ENCODE assay signal across 24 mouse cellular contexts in genomic region chr10:23003686-23004085, GRCm38 (mm10).
DNase-seq lines count a peak whose midpoint lies in the region; ATAC-seq and TF ChIP-seq lines count a peak whose summit lies in the region.
"Had no signal": no experiment of that assay in that cellular context is flagged by ENCODE, and none has a peak within 500 bp of the region (broad histone marks: within the 10 kb centered on the region; RNA-seq: fewer than 3 reads in every experiment).

No protein-coding gene starts in this region.

- no peak overlapping the region for H3K27ac ChIP-seq in embryonic facial prominence, embryonic 14.5 days (replicated peaks; ENCODE audit: low read depth, low read length)
- no peak overlapping the region for H3K27ac ChIP-seq in embryonic facial prominence, embryonic 10.5 days (replicated peaks)
- 0 out of 2 replicates have a peak overlapping the region, but pooled peaks have one; percentile 55 for H3K27ac ChIP-seq in lung, postnatal 0 days (ENCODE audit: low read length)
- H3K27ac ChIP-seq: embryonic facial prominence, embryonic 13.5 days; forebrain, embryonic 12.5 days; forebrain, embryonic 15.5 days; heart, adult 2 months; hindbrain, embryonic 10.5 days; hindbrain, embryonic 13.5 days; intestine, embryonic 15.5 days had no signal

- ATAC-seq in embryonic facial prominence, embryonic 14.5 days (ENCODE audit: low read depth): no peak
- peak; percentile 62 for ATAC-seq in lung, postnatal 0 days
- no peak for ATAC-seq in erythroid progenitor cell, adult 5-6 weeks (replicated peaks; ENCODE audit: low FRiP score, poor library complexity, severe bottlenecking)
- ATAC-seq: forebrain, embryonic 15.5 days; hindbrain, embryonic 16.5 days; intestine, embryonic 15.5 days had no signal

- no peaks in the 10 kb centered on the region for H3K9me3 ChIP-seq in embryonic facial prominence, embryonic 14.5 days (ENCODE audit: control insufficient read depth, low read length)
- no peaks in the 10 kb centered on the region for H3K9me3 ChIP-seq in embryonic facial prominence, embryonic 10.5 days
- H3K9me3 ChIP-seq in lung, postnatal 0 days (ENCODE audit: low read length): no peaks in the 10 kb centered on the region
- H3K9me3 ChIP-seq: embryonic facial prominence, embryonic 13.5 days; forebrain, embryonic 12.5 days; forebrain, embryonic 15.5 days; heart, embryonic 13.5 days; hindbrain, embryonic 13.5 days; intestine, embryonic 15.5 days had no signal

- peak; percentile 17 for DNase-seq in embryonic facial prominence, embryonic 14.5 days (ENCODE audit: low spot score)
- DNase-seq in embryonic facial prominence, embryonic 10.5 days (ENCODE audit: low spot score): no peak
- DNase-seq in heart, adult 9 months (ENCODE audit: low spot score in 2 of 2): peak; percentile 19 to 41
- DNase-seq in heart, postnatal 14 days: no peak
- DNase-seq in lung, postnatal 0 days (ENCODE audit: low spot score): peak; percentile 82
- DNase-seq in lung, postnatal 14 days: no peak
- DNase-seq in ovary, adult 18-20 months (ENCODE audit: low spot score): no peak
- DNase-seq: adrenal gland, adult 2 months; adrenal gland, postnatal 14 days; cerebellum, adult 11 months; cerebellum, adult 2 months; cerebellum, adult 9-11 months; cerebellum, postnatal 25 days; gastrocnemius, postnatal 25 days; heart, adult 2 months had no signal

- H3K4me1 ChIP-seq in embryonic facial prominence, embryonic 14.5 days (ENCODE audit: control insufficient read depth, insufficient read depth, low read length): no peaks in the 10 kb centered on the region
- no peaks in the 10 kb centered on the region for H3K4me1 ChIP-seq in embryonic facial prominence, embryonic 10.5 days
- no peaks in the 10 kb centered on the region for H3K4me1 ChIP-seq in lung, postnatal 0 days (ENCODE audit: insufficient read depth, low read depth, low read length)
- H3K4me1 ChIP-seq: embryonic facial prominence, embryonic 13.5 days; forebrain, embryonic 12.5 days; heart, embryonic 13.5 days; hindbrain, embryonic 10.5 days; hindbrain, embryonic 13.5 days; intestine, embryonic 15.5 days had no signal

- no peaks in the 10 kb centered on the region for H3K36me3 ChIP-seq in embryonic facial prominence, embryonic 14.5 days (ENCODE audit: control insufficient read depth, insufficient read depth, low read length)
- H3K36me3 ChIP-seq in embryonic facial prominence, embryonic 10.5 days (replicated peaks): no peaks in the 10 kb centered on the region
- no peaks in the 10 kb centered on the region for H3K36me3 ChIP-seq in lung, postnatal 0 days (ENCODE audit: insufficient read depth, low read length)
- H3K36me3 ChIP-seq: embryonic facial prominence, embryonic 13.5 days; forebrain, embryonic 12.5 days; forebrain, embryonic 15.5 days; heart, embryonic 13.5 days; hindbrain, embryonic 10.5 days; hindbrain, embryonic 13.5 days; intestine, embryonic 15.5 days had no signal

- no peak overlapping the region for H3K4me3 ChIP-seq in embryonic facial prominence, embryonic 14.5 days (ENCODE audit: low read depth, low read length)
- no peak overlapping the region for H3K4me3 ChIP-seq in embryonic facial prominence, embryonic 10.5 days
- no peak overlapping the region for H3K4me3 ChIP-seq in lung, postnatal 0 days (ENCODE audit: low read depth, low read length)
- H3K4me3 ChIP-seq: embryonic facial prominence, embryonic 13.5 days; forebrain, embryonic 12.5 days; forebrain, embryonic 15.5 days; heart, adult 2 months; heart, embryonic 13.5 days; hindbrain, embryonic 10.5 days; hindbrain, embryonic 13.5 days; intestine, embryonic 15.5 days had no signal

- TF ChIP-seq CTCF in lung, postnatal 0 days (IDR thresholded peaks at IDR 0.05): no peak

- no peak overlapping the region for H3K9ac ChIP-seq in embryonic facial prominence, embryonic 14.5 days (ENCODE audit: low read depth, low read length)
- no peak overlapping the region for H3K9ac ChIP-seq in lung, postnatal 0 days (replicated peaks; ENCODE audit: low read depth)
- H3K9ac ChIP-seq: embryonic facial prominence, embryonic 13.5 days; forebrain, embryonic 12.5 days; forebrain, embryonic 15.5 days; heart, embryonic 13.5 days; hindbrain, embryonic 13.5 days; intestine, embryonic 15.5 days had no signal

- H3K27me3 ChIP-seq in embryonic facial prominence, embryonic 14.5 days (replicated peaks; ENCODE audit: control insufficient read depth, insufficient read depth, low read length): no peaks in the 10 kb centered on the region
- H3K27me3 ChIP-seq in embryonic facial prominence, embryonic 10.5 days (replicated peaks; ENCODE audit: low read depth, poor library complexity, severe bottlenecking): no peaks in the 10 kb centered on the region
- H3K27me3 ChIP-seq in lung, postnatal 0 days (replicated peaks; ENCODE audit: insufficient read depth, low read length): no peaks in the 10 kb centered on the region
- H3K27me3 ChIP-seq: embryonic facial prominence, embryonic 13.5 days; forebrain, embryonic 12.5 days; forebrain, embryonic 15.5 days; heart, embryonic 13.5 days; hindbrain, embryonic 13.5 days; intestine, embryonic 15.5 days had no signal

- H3K4me2 ChIP-seq in embryonic facial prominence, embryonic 14.5 days (ENCODE audit: low read depth, low read length): no peak overlapping the region
- no peak overlapping the region for H3K4me2 ChIP-seq in lung, postnatal 0 days (replicated peaks; ENCODE audit: low read depth, low read length)
- H3K4me2 ChIP-seq: embryonic facial prominence, embryonic 13.5 days; forebrain, embryonic 12.5 days; forebrain, embryonic 15.5 days; heart, embryonic 13.5 days; hindbrain, embryonic 13.5 days; intestine, embryonic 15.5 days had no signal

- 0 out of 2 replicates have a peak, but pooled peaks have one; percentile 32 for TF ChIP-seq EP300 in lung, postnatal 0 days (IDR thresholded peaks at IDR 0.05)

- intact Hi-C loops in heart, postnatal 14 days (cut with DNase I): no loop called here

Comparison
In these comparisons a context has a peak if more than half of its experiments do, and no peak if none do; other contexts are left out.
1. DNase-seq: peak in embryonic facial prominence, embryonic 14.5 days (single experiment), heart, adult 9 months (2 of 2) and lung, postnatal 0 days (single experiment); none in embryonic facial prominence, embryonic 10.5 days (single experiment), heart, postnatal 14 days (0 of 2), lung, postnatal 14 days (single experiment) and ovary, adult 18-20 months (single experiment).